Mouse (Mus musculus): Measurements from ENCODE around the gene Gm45062. TPM values are rescaled to one million over a fixed set of nuclear protein-coding genes. Genes with fewer than 3 reads are reported as not detected.

Gene Gm45062
- total RNA-seq, 2 experiments from 2014 or later: 1.5 to 2.6 TPM

- DNase-seq (ENCODE audit: extremely low spot score in 1 of 2, low spot score in 1 of 2): no peak
Measured at GRCm38 (mm10) chr6:8465985-8466384, 206.7 kb downstream of the Gm45062 start.

- DNase-seq (ENCODE audit: extremely low spot score in 1 of 2, low spot score in 1 of 2): no peak
Measured at GRCm38 (mm10) chr6:8467667-8468337, 208.6 kb downstream of the Gm45062 start.

GRCm38 (mm10) chr6:8469918-8470317 is 210.7 kb downstream of the Gm45062 start:
- DNase-seq (ENCODE audit: extremely low spot score in 1 of 2, low spot score in 1 of 2): no peak

GRCm38 (mm10) chr6:8472125-8472524 is 212.9 kb downstream of the Gm45062 start:
- DNase-seq (ENCODE audit: extremely low spot score in 1 of 2, low spot score in 1 of 2): no peak

GRCm38 (mm10) chr6:8472915-8473314 is 213.7 kb downstream of the Gm45062 start:
- DNase-seq (ENCODE audit: extremely low spot score in 1 of 2, low spot score in 1 of 2): no peak

GRCm38 (mm10) chr6:8473498-8473897 is 214.2 kb downstream of the Gm45062 start:
- DNase-seq (ENCODE audit: extremely low spot score in 1 of 2, low spot score in 1 of 2): no peak

- DNase-seq (ENCODE audit: extremely low spot score in 1 of 2, low spot score in 1 of 2): no peak
Measured at GRCm38 (mm10) chr6:8474316-8474715, 215.1 kb downstream of the Gm45062 start.

GRCm38 (mm10) chr6:8474820-8475219 is 215.6 kb downstream of the Gm45062 start:
- DNase-seq (ENCODE audit: extremely low spot score in 1 of 2, low spot score in 1 of 2): no peak

GRCm38 (mm10) chr6:8479176-8479575 is 219.9 kb downstream of the Gm45062 start:
- DNase-seq (ENCODE audit: extremely low spot score in 1 of 2, low spot score in 1 of 2): no peak

- no peak for DNase-seq (ENCODE audit: extremely low spot score in 1 of 2, low spot score in 1 of 2)
Measured at GRCm38 (mm10) chr6:8484437-8485275, 225.4 kb downstream of the Gm45062 start.

- no peak for DNase-seq (ENCODE audit: extremely low spot score in 1 of 2, low spot score in 1 of 2)
Measured at GRCm38 (mm10) chr6:8485414-8486175, 226.3 kb downstream of the Gm45062 start.

GRCm38 (mm10) chr6:8486391-8487043 is 227.3 kb downstream of the Gm45062 start:
- DNase-seq (ENCODE audit: extremely low spot score in 1 of 2, low spot score in 1 of 2): no peak

- DNase-seq (ENCODE audit: extremely low spot score in 1 of 2, low spot score in 1 of 2): no peak
Measured at GRCm38 (mm10) chr6:8487044-8487853, 228.0 kb downstream of the Gm45062 start.

- DNase-seq (ENCODE audit: extremely low spot score in 1 of 2, low spot score in 1 of 2): no peak
Measured at GRCm38 (mm10) chr6:8488249-8488648, 229.0 kb downstream of the Gm45062 start.

GRCm38 (mm10) chr6:8489266-8489665 is 230.0 kb downstream of the Gm45062 start:
- no peak for DNase-seq (ENCODE audit: extremely low spot score in 1 of 2, low spot score in 1 of 2)

- DNase-seq (ENCODE audit: extremely low spot score in 1 of 2, low spot score in 1 of 2): no peak
Measured at GRCm38 (mm10) chr6:8489938-8490585, 230.8 kb downstream of the Gm45062 start.

- no peak for DNase-seq (ENCODE audit: extremely low spot score in 1 of 2, low spot score in 1 of 2)
Measured at GRCm38 (mm10) chr6:8492248-8492647, 233.0 kb downstream of the Gm45062 start.

- DNase-seq (ENCODE audit: extremely low spot score in 1 of 2, low spot score in 1 of 2): no peak
Measured at GRCm38 (mm10) chr6:8495109-8495826, 236.0 kb downstream of the Gm45062 start.

- no peak for DNase-seq (ENCODE audit: extremely low spot score in 1 of 2, low spot score in 1 of 2)
Measured at GRCm38 (mm10) chr6:8495827-8496222, 236.6 kb downstream of the Gm45062 start.

Data from layer of hippocampus, postnatal 25 days (tissue).